Mouse (Mus musculus) brain, adult 2 months (tissue): Measurements from ENCODE around the gene Znhit6.

Source experiments
- DNase-seq: peaks from one replicate; pipeline ENCODE4 v3.0.0; 2011; ENCODE audit warnings: low read depth, low spot score

The Znhit6 gene

DNA sequence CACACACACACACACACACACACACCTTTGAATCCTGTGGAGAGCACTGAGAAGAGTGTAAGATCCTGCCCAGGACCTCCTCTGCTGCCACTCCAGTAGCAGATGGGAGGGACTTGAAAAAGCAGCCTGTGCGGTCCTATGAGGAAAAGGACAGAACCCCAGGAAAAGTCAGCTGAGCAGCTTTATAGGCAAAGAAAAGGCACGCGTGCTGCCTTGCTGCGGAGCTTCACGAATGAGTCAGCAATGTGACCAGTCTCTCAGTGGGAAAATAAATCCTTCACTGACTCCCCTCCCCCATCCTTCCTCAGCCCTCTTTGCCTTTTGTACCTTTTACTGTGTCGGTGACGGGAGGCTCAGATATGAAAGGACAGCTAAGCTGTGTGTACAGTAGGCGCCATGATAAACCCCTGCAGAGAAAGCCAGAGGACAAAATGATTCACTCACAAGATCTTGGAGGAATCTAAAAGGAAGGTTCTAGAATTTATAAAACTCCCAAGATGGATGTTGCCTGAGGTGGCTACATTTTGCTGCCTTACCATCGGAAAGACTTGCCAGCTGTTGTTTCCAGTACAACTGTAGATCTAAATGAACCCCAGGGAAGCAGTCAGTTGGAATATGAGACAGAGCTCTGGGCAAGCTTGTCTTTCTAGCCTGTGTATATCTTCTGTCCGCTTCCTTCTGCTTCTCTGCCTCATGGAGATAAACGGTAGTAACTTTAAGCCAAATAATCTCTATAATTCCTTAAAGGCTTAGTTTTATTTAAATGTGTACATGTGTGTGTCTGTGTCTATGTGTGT is 26.6 kb downstream of the Znhit6 start:
- DNase-seq, result peak; percentile 36

DNA sequence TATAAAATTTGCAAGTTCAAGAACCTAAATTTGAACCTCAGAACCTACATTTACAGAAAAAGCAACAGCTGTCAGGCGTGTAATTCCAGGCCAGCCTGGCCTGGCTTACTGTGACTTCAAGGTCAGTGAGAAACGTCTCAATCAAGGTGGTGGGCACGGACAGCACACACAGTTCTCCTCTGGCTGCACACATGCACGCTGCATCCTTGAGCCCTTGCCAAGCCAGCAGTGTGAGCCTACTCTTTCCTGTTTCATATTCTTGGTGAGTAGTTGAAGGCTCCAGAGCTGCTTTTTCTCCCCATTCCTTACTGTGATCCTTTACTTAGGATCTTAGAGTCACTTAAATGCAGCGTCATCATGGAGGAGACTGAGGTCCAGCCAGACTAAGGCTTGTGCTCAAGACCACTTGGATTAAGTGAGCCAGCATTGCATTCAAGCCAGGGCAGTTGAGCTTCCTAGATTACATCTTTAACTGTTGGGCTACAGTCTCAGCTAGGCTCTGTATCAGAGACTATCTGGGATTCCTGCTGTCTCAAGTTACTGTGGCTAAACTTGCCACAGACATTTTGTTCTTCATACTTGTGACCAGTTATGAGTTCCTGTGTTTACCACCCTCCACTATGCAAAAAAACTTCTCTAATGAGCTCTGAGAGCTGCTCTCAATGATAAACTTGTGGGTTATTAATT is 29.6 kb downstream of the Znhit6 start:
- no peak for DNase-seq

- DNase-seq, result no peak
These were observed 32.3 kb downstream of the Znhit6 start for GRCm38 (mm10) chr3:145608320-145608719.

DNA sequence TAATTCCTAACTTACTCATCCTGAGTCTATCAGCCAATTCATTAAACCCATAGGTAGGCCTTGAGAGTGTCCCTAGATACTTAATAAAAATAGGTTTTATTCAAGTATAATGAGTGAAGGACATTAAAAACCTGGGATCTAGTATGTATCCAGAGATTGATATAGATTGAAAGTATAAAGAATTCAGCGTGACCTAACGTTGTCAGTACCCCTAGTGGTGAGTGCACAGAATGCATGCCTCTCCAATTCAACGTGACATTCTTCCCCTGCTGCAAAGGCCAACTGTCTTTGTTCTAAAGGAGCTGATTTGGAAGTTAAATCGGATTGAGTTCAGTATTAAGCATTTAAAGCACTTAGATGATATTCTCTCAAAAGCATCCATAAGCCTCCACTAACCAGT is 36.7 kb downstream of the Znhit6 start:
- peak; percentile 55 for DNase-seq

GRCm38 (mm10) chr3:145613234-145613633 is 37.2 kb downstream of the Znhit6 start:
- DNase-seq, result no peak

GRCm38 (mm10) chr3:145614362-145615115 is 38.5 kb downstream of the Znhit6 start:
- DNase-seq, result peak; percentile 10

- no peak for DNase-seq
These were observed 42.3 kb downstream of the Znhit6 start for GRCm38 (mm10) chr3:145618299-145618698.

GRCm38 (mm10) chr3:145619621-145620365 is 43.8 kb downstream of the Znhit6 start:
- no peak for DNase-seq

GRCm38 (mm10) chr3:145621209-145621608 is 45.2 kb downstream of the Znhit6 start:
- no peak for DNase-seq

DNA sequence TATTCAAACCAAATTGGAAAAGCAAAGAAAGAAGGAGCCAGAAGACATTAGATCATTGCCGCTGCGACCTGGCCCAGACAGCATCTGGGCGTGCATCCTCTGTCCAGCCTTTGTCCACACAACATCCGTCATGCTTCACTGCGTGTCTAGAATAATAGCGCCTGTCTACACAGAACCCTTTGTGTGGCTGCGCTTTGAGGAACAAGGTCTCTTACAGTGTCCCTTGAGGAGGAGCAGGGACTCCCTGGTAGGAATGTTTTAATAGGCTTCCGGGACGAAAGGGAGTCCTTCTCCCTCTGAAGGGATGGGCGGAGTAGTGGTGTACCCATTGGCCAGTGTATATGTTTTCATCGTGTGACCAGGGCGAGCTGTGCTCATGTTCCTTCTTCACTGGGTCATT is 47.0 kb downstream of the Znhit6 start:
- DNase-seq, result peak; percentile 33

DNA sequence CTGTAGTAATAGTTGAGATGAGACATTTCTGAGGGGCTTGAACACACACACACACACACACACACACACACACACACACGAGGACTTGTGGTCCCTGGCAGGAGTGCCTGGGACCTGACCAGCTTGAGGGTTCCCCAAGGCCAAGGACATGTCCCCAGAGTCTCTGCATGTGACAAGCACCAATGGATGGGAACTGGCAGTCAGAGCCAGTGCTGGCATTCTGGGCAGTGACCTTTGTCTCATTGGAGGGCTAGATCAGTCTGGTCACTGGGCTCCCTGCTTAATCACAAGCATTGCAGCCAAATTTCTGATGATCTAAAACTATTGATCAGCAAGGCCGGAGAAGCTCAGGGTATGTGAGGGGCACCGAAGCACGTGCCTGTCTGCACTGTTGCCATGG is 48.8 kb downstream of the Znhit6 start:
- no peak for DNase-seq

DNA sequence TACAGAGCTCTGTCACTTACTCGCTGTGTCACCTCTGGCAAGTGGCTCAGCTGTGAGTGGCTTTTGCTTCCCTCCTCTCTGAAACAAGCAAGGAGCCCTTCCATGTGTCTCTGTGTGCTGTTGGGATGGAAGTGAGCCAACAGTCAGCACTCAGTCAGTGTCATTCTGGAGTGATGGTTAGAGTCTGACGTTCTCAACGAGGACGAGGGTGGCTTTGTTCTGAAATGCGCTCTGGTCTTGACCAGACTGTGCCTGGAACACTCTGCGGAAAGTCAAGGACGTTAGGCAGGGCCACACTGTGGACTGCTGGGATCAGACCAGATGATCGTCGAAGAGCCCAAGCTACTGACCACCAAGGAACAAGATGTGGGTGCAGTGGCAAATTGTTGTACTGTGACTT is 49.5 kb downstream of the Znhit6 start:
- DNase-seq, result no peak

GRCm38 (mm10) chr3:145626063-145626462 is 50.1 kb downstream of the Znhit6 start:
- no peak for DNase-seq

DNA sequence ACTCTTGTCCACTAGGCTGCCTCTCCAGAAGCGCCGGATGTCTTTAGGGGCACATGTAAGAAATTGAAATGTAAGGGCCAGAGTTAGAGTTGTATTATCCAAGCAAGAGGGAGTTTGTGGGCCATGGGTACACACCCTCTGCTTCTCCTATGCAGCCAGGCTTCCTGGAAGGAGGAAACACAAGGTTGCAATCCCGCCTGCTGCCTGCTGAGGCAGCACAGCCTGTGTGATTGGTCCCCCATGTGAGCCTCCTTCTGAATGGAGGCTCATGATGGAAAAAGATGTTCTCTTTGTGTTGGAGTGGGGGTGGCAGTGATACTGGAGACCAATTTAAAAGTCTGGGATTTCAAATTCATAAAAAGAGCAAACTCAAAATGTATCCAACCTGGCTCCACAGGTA is 51.8 kb downstream of the Znhit6 start:
- DNase-seq, result peak; percentile 27

DNA sequence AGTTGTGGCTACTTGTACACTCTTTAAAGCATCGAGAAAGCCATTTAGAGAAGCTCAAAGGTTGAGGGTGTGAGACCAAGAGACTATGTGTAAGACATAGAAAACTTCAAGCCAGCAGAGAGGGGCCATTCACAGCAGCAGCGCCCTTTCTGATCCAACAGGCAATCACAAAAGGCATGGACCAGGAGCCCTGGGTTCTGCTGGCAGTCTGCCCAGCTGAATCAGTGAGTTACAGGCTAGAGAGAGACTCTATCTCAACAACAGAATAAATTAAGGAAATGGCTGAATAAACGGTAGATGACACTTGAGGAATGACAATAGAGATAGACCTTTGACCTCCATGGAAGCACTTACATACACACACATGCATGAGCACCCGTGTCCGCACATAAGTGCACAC is 52.6 kb downstream of the Znhit6 start:
- no peak for DNase-seq

DNA sequence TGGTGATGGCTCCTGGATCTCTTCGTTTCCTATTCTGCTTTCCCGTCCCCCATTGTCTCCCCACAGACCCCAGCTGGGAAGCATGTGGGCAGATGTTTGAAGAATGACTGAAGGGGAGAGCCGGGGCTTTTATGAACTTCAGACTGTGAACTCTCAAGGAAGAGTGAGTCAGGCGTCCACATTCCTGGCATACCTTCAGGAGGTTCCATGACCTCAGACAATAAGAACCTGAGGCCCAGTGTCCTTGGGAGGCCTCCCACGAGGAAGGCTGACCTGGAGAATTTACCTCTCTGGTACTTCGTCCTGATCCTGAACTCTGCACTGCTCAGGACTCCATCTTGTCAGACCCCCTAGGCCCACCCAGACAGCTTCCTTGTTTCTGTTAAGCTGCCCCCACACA is 56.9 kb downstream of the Znhit6 start:
- no peak for DNase-seq

- DNase-seq, result no peak
These were observed 58.2 kb downstream of the Znhit6 start for GRCm38 (mm10) chr3:145634002-145634710.

- DNase-seq, result no peak
These were observed 64.2 kb downstream of the Znhit6 start for GRCm38 (mm10) chr3:145640170-145640569.

DNA sequence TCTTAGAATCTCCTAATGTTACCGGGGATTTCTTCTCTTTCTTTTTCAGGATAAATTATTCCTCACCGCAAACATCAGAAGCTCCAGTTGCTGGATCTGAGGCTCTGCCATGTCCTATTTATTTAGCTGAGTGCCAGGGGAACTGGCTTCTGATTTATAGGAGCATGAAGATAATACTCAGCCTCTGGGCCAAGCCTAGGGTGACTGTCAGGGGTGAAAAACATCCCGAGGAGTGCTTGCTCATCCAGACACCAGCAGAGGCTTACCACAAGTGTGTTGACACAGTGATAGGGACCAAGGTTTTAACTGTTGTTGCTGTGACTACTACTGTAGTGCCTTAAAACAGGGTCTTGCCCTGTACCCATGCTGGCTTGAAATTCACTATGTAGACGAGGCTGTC is 64.6 kb downstream of the Znhit6 start:
- DNase-seq, result no peak

GRCm38 (mm10) chr3:145641036-145641685 is 65.2 kb downstream of the Znhit6 start:
- no peak for DNase-seq

DNA sequence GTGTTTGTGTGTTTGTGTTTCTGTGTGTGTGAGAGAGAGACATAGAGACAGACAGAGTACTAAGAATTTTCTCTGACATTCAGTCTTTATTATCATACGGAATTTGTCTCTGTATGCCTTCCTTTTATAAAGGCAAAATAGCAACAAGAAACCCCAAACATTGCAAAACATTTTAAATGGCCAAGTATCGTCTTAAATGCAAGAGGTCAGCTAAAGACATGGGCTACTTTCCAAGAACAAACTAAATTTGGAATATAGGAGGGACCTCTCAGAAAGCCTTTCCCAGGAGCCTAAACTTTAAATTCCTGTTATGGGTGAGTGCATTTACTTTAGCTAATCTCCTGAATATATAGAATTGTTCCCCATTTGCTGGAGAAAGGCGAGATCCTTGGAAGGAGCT is 65.9 kb downstream of the Znhit6 start:
- DNase-seq, result no peak
